Mouse (Mus musculus) gastrocnemius, adult 2 months (tissue): Measurements from ENCODE around the gene Sstr3. TPM values are rescaled to one million over a fixed set of nuclear protein-coding genes. Genes with fewer than 3 reads are reported as not detected.

ENCODE experiments used
- DNase-seq: peaks from one replicate; pipeline ENCODE4 v3.0.0; 2022
- H3K27ac ChIP-seq: fragments of 200-600 bp; 2 replicates; pipeline ENCODE4 v1.8.1; 2022; ENCODE audit warnings: mild to moderate bottlenecking
- H3K4me3 ChIP-seq: fragments of 200-600 bp; 2 replicates; pipeline ENCODE4 v1.8.1; 2022; ENCODE audit warnings: mild to moderate bottlenecking, moderate library complexity
- CTCF ChIP-seq: fragments of 200-600 bp; IDR thresholded peaks from 2 replicates; pipeline ENCODE4 v1.8.1; 2022; ENCODE audit warnings: antibody characterized with exemption, mild to moderate bottlenecking, moderate library complexity
- intact Hi-C: fragments of 180-260 bp; cut with DNase I; formaldehyde crosslinking; loops from one replicate; pipeline ENCODE4 v1.15.1; 2025
- total RNA-seq, 2 experiments: library from RNA; stranded (reverse); gene quantifications; 2 replicates each; pipeline ENCODE4 v1.2.3; 2021

Sstr3 gene
- total RNA-seq, 2 experiments from 2014 or later: 0.05 TPM; not detected in 1

DNA sequence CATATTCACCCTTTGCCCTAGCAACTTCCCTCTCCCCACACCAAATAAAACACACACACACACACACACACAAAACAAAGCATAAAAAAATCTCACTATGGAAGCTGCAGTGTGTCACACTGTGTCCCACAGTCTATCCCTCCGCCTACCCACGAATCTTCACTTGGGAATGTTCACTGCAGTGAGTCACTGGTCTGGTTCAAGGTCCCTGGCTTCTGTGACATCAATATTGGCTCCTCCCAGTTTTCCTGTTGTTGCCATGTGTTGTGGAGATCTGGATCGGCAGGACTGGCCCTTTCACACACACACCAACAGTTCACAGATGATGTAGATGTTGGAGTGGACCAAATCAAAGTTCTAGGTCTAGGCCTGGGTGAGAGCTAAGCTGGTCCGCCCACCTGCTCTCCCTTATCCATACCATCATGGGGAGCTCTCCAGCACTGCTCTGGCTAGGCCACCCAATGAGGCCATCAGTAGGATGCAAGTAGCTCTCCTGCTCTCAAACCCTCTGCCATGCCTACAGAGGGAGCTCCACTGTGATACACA lies 4.8 kb upstream of the Sstr3 start:
- no peak overlapping the region for H3K27ac ChIP-seq
- DNase-seq: no peak
- TF ChIP-seq CTCF: no peak
- H3K4me3 ChIP-seq: no peak overlapping the region
- intact Hi-C loops: no loop called here

DNA sequence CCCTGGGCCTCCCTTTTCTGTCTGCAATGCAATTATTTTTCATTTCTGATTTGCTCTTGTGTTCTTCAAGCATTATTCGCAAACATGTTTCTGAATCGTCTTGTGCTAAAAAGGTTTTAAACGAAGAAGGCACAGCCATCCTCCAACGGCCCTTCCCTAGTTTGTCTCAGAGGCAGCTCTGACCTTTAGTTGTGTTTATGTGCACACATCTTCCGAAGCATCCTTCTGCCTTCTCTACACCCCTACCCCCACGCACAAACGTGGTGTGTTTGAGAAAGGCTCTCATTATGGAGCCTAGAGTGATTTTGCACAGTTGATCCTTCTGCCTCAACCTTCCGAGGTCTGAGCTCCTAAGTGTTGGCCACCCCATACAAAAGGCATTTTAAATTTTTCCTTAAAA lies 4.2 kb upstream of the Sstr3 start:
- Histone ChIP-seq H3K27ac (peak overlapping the region; percentile 69; the same call in 1 of the 2 replicates), H3K4me3 (no peak overlapping the region)
- DNase-seq: no peak
- TF ChIP-seq CTCF: no peak
- intact Hi-C loops: no loop called here

DNA sequence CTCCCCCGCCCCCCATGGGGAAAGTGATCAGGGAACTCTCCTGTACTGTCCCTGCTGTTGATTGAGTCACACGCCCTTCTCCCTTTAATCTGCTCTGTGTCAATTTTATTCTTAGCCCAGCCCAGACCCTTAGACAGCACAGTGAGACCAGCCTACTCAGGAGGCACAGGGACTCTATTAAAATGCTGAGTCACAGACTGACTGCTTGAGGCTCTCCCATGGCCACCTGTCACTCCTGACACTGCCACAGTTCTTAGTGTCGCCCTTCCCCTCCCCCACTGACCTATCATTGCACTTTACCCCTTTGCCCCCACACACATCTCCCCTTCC lies 3.8 kb upstream of the Sstr3 start:
- peak; percentile 46 for DNase-seq
- H3K27ac ChIP-seq: peak overlapping the region; percentile 69
- TF ChIP-seq CTCF: no peak
- intact Hi-C loops: no loop called here
- no peak overlapping the region for H3K4me3 ChIP-seq

DNA sequence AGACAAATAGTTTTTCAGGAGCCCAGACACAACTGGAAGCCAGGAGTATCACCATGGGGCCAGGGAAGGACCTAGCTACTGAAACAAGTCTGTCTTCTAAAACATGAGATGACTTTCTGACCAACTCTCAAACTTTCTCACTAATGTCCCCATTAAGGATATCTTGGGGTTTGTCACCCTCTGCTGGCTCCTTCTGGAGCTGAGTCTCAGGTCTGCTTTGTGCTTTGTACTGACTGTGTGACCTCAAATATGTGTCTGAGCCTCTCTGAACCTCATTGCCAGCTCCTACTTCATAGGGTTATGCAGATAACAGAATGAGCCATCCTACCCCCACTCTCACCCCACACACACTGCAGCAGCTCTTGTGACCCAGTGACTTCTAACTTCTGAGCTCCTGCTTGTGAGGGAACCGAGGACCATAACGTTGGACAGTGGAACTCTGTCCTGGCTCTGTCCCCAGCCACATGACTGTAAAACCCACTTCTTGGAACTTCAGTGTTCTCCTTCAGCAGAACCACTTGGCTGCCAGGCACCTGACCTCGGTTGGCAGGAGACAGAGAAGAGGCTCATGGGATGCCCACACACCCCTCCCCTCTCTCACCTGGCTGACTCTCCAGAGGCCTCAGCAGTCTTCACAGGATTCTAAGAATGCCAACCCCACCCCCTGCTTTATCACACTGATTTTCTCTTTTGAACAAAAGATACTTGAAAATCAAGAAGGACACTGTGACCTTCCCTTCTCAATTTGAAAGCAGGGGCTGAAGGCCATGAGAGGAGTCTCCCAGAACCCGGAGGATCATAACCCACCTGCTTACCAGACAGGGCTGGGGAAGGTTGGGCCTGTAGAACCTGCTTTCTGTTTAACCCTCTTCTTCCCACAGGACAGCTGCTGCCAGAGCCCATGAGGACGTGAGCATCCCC lies 3.2 kb upstream of the Sstr3 start:
- intact Hi-C loops: no loop called here
- peak overlapping the region; percentile 69 for H3K27ac ChIP-seq
- peak; percentile 51 for TF ChIP-seq CTCF
- peak; percentile 78 for DNase-seq
- H3K4me3 ChIP-seq: no peak overlapping the region

DNA sequence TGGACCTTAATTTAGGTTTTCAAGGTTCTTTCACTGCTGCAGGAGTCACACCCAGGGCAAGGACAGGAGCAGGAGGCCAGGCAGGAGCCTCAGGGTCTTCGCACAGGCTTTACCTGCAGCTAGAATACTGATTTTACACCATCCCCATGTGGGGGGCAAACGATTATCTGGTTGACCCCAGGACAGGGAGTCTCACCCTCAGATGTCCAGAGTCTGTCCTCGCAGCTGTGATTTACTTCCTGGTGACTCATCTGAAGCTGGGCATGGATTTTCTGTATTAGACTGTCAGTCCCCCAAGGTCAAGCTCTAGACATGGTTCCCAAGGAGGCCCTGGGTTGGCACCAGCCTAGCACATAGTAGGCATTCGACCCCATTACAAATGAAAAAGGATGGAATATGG lies 1.6 kb upstream of the Sstr3 start:
- intact Hi-C loops: no loop called here
- Histone ChIP-seq H3K4me3 (no peak overlapping the region), H3K27ac (no peak overlapping the region)
- DNase-seq: no peak
- no peak for TF ChIP-seq CTCF

DNA sequence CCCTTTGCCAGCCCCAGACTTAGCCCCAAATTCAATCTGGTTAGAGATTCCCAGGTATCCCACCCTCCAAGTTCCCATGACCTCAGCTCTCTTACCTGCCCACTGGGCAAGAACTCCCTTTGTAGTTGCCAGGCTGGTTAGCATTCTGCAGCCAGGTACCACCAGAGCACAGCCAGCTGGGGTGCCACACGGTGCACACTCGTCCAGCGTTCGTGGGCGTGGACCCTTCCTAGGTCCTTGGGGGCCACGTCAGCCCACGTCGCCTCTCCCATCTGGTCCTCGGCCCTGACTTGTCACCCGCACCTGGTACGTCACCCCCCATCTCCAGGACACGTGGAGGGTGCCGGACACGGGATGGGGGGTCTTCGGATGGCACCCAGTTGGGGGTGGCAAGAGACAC lies 444 bp downstream of the Sstr3 start:
- Histone ChIP-seq H3K27ac (no peak overlapping the region), H3K4me3 (no peak overlapping the region)
- no peak for DNase-seq
- intact Hi-C loops: no loop called here
- no peak for TF ChIP-seq CTCF

DNA sequence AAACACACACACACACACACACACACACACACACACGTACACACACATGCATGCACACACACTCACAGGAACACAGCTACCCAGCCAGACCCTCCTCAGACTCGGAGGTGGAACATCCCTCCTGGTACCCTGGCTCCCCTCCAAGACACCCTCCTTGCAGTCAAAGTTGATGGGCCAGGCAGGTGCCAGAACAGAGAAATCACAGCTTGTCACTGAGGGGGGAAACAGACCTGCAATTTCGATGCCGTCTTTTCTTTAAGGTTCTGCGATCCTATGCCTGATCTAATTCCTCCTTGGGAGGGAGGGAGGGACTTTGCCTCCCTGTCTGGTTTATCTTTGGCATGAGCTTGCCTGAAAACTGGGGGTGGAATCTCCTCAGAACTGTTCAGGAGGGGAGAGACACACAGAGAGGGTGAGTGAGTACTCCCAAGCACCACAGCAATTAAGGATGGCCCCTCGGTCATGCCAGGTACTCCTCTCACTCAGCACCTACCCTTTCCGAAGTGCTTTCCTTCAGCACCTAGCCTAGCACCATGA lies 1.6 kb downstream of the Sstr3 start:
- no peak for DNase-seq
- Histone ChIP-seq H3K4me3 (no peak overlapping the region), H3K27ac (no peak overlapping the region)
- TF ChIP-seq CTCF: no peak
- intact Hi-C loops: no loop called here

DNA sequence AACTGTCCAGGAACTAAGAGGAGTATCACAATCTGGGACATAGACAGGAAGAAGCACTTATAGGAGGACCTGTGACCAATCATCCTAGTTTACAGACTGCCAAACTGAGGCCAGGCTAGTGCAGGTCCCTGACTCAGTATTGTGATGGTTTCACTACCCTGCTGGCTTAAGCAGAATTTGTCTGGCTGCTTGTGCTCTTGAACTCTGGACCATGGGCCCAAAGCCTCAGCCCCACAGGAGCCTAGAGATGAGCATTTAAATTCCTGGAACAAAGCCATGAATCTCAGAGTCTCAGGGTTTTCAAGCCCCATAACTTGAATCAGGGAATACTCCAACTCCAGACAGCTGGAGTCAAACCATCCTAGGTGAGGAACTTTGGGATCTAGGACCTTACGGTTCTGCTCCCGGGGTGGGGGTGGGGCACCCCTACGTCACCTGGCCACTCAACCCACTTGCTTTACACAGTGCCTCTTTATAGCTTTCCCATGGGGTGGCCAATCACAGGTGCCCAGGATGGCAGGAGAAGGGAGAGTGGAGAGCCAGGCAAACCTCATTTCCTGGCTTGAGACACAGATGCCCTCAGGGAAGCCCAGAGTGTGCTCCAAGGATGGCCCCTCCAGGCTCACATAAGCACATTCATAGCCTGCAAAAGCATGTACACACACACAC lies 2.3 kb downstream of the Sstr3 start:
- Histone ChIP-seq H3K27ac (no peak overlapping the region), H3K4me3 (no peak overlapping the region)
- TF ChIP-seq CTCF: no peak
- intact Hi-C loops: no loop called here
- DNase-seq: no peak

DNA sequence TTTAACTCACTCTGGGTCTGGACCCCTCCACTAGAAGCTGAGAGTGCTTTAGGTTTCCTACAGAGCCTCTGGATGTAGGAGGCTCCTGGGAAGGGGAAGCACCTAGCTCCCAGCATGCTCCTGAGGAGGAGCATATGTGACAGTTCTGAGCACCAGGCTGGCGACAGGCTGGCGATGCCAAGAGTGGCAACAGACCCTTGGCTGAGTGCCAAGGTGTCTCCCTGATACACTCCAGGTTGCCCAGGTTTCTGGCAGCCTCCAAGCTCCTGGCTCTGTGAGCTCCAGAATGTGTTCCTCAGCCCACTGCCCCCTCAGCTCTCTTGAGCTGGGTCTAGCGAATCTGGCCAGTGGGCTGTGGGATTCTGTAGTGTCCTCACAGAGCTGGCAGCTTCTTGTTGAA lies 2.9 kb downstream of the Sstr3 start:
- TF ChIP-seq CTCF: no peak
- Histone ChIP-seq H3K27ac (no peak overlapping the region), H3K4me3 (no peak overlapping the region)
- DNase-seq: no peak
- intact Hi-C loops: no loop called here

DNA sequence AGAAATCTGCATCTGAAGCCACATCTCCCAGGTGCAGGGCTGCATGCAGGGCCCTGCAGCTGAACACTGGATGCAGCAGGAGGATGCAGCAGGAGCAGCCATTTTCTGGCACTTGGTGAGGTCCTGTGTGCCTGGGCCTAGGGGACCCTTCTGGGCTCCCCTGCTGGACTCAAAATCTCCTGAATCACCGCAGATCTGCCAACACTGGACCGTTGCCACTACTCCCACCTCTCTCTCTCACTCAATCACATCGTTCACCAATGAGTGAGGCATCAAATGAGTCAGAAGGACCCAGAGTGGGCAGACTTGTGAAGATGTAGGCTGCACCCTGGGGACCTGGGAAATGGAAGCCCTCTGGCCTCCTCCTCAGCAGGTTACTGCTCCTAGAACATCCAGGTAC lies 3.4 kb downstream of the Sstr3 start:
- no peak overlapping the region for H3K27ac ChIP-seq
- no peak overlapping the region for H3K4me3 ChIP-seq
- TF ChIP-seq CTCF: no peak
- intact Hi-C loops: no loop called here
- DNase-seq: no peak

DNA sequence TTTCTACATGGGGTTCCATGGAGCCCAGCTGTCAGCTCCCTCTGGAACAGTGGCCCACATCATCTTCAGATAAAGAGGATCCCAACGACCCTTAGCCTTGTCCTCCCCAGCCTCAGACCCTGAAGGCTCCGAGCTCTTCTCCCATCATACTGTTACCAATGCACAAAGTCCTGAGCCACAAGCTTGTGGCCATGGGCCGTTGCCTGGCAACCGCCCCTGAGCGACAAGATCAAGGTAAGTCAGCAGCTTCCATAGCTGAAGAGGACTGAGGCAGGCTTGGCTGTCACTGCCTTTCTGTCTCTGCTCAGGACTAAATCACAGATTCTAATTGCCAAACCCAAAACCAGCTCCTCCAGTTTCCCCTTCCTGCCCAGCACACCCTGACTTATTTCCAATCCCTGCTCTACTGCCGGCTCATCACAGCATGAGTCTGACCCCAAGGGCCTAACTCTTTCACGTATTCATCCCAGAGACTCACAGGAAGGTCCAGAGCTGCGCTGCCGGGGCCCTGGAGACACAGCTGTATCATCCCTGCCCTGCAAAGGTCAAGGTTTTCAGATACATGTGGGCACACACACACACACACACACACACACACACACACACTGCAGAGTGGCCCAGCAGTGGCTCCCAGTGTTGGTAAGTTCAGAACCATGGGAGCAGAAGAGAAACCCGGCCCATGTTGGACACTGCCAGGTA lies 8.6 kb downstream of the Sstr3 start:
- H3K27ac ChIP-seq: no peak overlapping the region
- H3K4me3 ChIP-seq: no peak overlapping the region
- no peak for TF ChIP-seq CTCF
- no peak for DNase-seq
- intact Hi-C loops: no loop called here

DNA sequence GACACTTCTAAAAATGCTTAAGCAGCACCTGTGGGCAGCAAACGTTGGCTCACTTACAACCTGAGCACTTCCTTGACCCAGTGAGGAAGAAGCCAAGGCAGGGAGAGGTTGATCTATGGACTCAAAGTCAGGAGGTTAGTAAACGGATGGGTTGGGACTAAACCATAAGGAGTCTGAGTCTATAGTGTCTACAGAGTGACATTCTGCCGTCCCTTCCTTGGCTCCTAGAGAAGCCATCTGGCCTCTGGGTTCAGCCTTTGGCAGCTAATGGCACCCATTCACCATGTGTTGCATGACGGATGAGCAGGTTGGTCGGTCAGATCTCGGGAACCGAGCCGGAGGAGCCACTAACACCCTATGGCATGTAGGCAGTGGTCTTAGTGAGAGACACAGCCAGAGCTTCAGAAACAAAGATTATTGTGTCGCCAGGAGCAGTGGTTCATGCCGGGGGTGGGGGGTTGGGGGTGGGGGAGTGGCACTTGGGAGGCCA lies 11.1 kb downstream of the Sstr3 start:
- TF ChIP-seq CTCF: no peak
- Histone ChIP-seq H3K4me3 (no peak overlapping the region), H3K27ac (no peak overlapping the region)
- DNase-seq: no peak
- intact Hi-C loops: no loop called here
